ENCODE assay signal across 1 mouse cellular context in the genomic region with DNA sequence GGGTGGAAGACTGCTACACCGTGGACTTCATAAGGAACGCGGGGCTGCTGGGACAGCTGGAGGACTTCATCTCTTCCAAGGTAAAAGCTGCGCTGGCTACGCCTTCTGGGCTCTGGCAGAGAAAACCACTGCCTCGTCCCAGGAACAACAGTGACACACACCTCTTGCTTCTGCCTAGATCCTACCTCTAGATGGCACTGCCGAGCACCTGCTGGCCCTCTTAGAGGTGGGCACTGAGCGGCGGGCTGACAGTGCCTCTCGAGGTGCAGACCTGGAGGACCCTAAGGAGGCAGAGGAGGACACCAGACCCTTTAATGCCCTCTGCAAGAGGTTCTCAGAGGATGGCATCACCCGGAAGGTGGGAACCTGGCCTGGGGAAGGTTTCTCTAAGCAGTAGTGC.
TF ChIP-seq lines count a peak whose summit lies in the region.

No protein-coding gene starts in this region.

TF ChIP-seq in CH12.LX, 34 proteins besides CTCF, POLR2A, EP300 and RAD21:
- TF ChIP-seq CHD2 (IDR thresholded peaks at IDR 0.05; ENCODE audit: low read length) (no peak), IRF4 (IDR thresholded peaks at IDR 0.05; ENCODE audit: low read depth, low read length) (no peak), UBTF (IDR thresholded peaks at IDR 0.05; ENCODE audit: low read depth, low read length) (no peak), E2F4 (IDR thresholded peaks at IDR 0.05; ENCODE audit: insufficient replicate concordance, low read depth, low read length) (no peak), SMC3 (IDR thresholded peaks at IDR 0.05; ENCODE audit: low read depth, low read length) (peak; percentile 78), JUND (conservative IDR thresholded peaks at IDR 0.05; ENCODE audit: low read depth, low read length) (no peak)
